Mouse (Mus musculus): ENCODE data around the gene Gm10061. TPM values are rescaled to one million over a fixed set of nuclear protein-coding genes. Genes with fewer than 3 reads are reported as not detected.
"Not testable (repeated sequence)": the region's sequence is repeated elsewhere in the genome, so short reads cannot be mapped to it uniquely, and the experiment has no call there.

Gm10061 gene
- not detected for total RNA-seq (2021)

DNA sequence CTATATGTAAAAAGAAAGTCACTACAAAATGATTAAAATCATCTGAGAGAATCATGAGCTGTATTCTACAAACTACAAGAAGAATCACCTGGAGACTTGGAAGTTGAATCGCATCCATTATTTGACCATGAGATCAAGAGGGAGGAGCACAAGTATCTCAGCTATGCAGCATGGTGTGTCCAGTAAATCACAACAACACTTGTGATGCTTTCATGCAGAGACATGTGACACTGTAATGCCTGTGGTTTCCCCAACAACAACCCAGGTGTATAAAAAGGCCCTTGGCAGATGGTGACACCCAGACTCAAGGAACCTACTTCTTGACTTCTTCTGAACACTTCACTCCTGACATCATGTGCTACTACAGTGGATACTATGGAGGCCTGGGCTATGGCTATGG is at the start of gene Gm10061:
Gene Gm10061, plus strand, starts transcription at position 301 of the 400 bp plus-strand sequence.
- intact Hi-C loops (cut with DNase I), result no loop called here
- no peak for DNase-seq

- intact Hi-C loops (cut with DNase I), result no loop called here
- DNase-seq, result no peak
Observed at GRCm38 (mm10) chr16:89140551-89140950, 10.3 kb upstream of the Gm10061 start, which contains the start of gene Gm6358. Gm6358 (plus strand) TSS chr16:89140851.

GRCm38 (mm10) chr16:89157652-89158051 is 6.8 kb downstream of the Gm10061 start, which contains the start of gene Gm9789:
Gm9789 (plus strand) TSS chr16:89157952.
- no peak for DNase-seq
- intact Hi-C loops (cut with DNase I), result no loop called here

DNA sequence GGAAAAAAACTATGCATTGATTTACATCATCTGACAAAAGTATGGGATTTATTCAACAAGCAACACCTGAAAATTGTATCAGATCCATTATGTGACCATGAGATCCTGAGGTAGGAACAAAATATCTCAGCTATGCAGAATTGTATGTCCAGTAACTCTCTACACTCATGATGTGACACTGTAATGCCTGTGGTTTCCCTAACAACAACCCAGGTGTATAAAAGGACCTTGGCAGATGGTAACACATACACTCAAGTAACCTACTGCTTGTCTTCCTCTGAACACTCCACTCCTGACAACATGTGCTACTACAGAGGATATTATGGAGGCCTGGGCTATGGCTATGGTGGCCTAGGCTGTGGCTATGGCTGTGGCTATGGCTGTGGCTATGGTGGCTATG is 18.3 kb downstream of the Gm10061 start, which contains the start of gene Gm7735:
Gene Gm7735, plus strand, starts transcription at position 301 of the 400 bp plus-strand sequence.
- DNase-seq; intact Hi-C loops (cut with DNase I): not testable (repeated sequence)

- no peak for DNase-seq
- intact Hi-C loops (cut with DNase I), result no loop called here
Observed at GRCm38 (mm10) chr16:89174435-89174834, 23.5 kb downstream of the Gm10061 start, which contains the start of gene 1110057P08Rik. 1110057P08Rik (plus strand) TSS chr16:89174735.

- intact Hi-C loops (cut with DNase I), result no loop called here
- no peak for DNase-seq
Observed at GRCm38 (mm10) chr16:89188621-89189020, 37.7 kb downstream of the Gm10061 start.

Other genes starting within 250 kb of the Gm10061 start
- not detected for gene Krtap19-9b, start 218.8 kb upstream of the Gm10061 start, total RNA-seq (2021)
- gene Krtap16-3, start 188.2 kb upstream of the Gm10061 start, total RNA-seq (2021), result not detected
- gene Krtap22-2, start 140.3 kb upstream of the Gm10061 start, total RNA-seq (2021), result not detected
- gene Gm10229, start 135.8 kb upstream of the Gm10061 start, total RNA-seq (2021), result not detected
- gene Krtap6-1, start 119.4 kb upstream of the Gm10061 start, total RNA-seq (2021), result not detected
- gene Gm10228, start 109.6 kb upstream of the Gm10061 start, total RNA-seq (2021), result not detected
- not detected for gene Krtap6-5, start 103.2 kb upstream of the Gm10061 start, total RNA-seq (2021)
- not detected for gene 1110025L11Rik, start 87.1 kb upstream of the Gm10061 start, total RNA-seq (2021)
- gene Krtap6-3, start 67.1 kb upstream of the Gm10061 start, total RNA-seq (2021), result not detected
- not detected for gene Gm6358, start 10.2 kb upstream of the Gm10061 start, total RNA-seq (2021)
- not detected for gene Gm9789, start 6.9 kb downstream of the Gm10061 start, total RNA-seq (2021)
- not detected for gene Gm7735, start 18.4 kb downstream of the Gm10061 start, total RNA-seq (2021)
- gene 1110057P08Rik, start 23.6 kb downstream of the Gm10061 start, total RNA-seq (2021), result not detected
- gene Krtap20-2, start 54.8 kb downstream of the Gm10061 start, total RNA-seq (2021), result not detected

All from left cerebral cortex, postnatal 4 days (tissue).